Mouse (Mus musculus): ENCODE results near the gene Mmadhc. TPM values are rescaled to one million over a fixed set of nuclear protein-coding genes. Genes with fewer than 3 reads are reported as not detected.
A peak's percentile ranks its signal among the peaks of the same experiment; 100 is the strongest.

The Mmadhc gene
- total and polyA plus RNA-seq, 3 experiments: 91.2 to 112 TPM; not detected in 1

DNA sequence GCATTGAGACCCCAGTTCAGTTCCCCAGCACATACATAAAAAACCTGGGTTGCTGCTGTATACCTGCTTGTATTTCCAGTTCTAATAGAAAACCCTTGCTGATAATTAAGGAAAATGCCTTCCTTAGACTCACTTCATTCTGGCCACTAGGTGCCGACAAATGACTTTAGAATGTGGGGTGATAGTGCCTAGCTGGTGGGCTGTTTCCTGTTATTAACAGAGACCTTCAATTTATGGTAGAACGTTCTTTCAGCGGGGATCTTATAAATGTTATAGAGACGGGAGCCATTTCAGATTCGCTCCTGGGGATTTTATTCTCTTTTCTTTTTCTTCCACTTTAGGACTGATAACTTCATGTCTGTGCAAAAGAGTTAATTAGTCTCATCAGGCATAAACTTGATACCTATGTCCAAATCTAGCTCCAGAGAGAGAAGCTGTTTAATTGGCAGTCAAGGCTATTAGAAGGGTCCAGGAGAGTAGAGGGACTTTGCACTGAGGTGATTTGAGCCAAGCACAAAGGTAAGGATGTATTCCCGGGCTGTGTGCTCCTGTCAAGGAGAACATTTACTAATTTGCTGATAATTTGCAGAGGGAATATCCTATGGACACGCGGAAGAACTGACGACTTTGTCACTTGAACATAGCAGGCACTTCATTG, 10.2 kb upstream of the Mmadhc start (continued):
- TF ChIP-seq ZKSCAN1 (IDR thresholded peaks at IDR 0.05; ENCODE audit: low read depth, low read length) (no peak), POLR2AphosphoS2 (IDR thresholded peaks at IDR 0.05; ENCODE audit: low read length) (no peak), POLR2A (IDR thresholded peaks at IDR 0.05; ENCODE audit: control insufficient read depth in 1 of 2, insufficient read depth in 1 of 2, low read depth in 1 of 2, low read length in 2 of 2, poor library complexity in 1 of 2) (no peak), POLR2AphosphoS5 (IDR thresholded peaks at IDR 0.05; ENCODE audit: borderline replicate concordance, low read depth, low read length) (no peak), ELF1 (IDR thresholded peaks at IDR 0.05; ENCODE audit: low read depth, low read length) (0 out of 2 replicates have a peak, but pooled peaks have one; percentile 8), SMC3 (IDR thresholded peaks at IDR 0.05; ENCODE audit: low read depth, low read length) (peak; percentile 84), GABPA (IDR thresholded peaks at IDR 0.05; ENCODE audit: low read depth, low read length) (no peak)

- H3K9ac ChIP-seq (ENCODE audit: control insufficient read depth, low read depth, low read length, poor library complexity, severe bottlenecking): no peak overlapping the region
- TF ChIP-seq CTCF (IDR thresholded peaks at IDR 0.05 in 2 of 3, conservative IDR thresholded peaks at IDR 0.05 in 1 of 3; ENCODE audit: control insufficient read depth in 1 of 3, insufficient read depth in 1 of 3, low read depth in 2 of 3, low read length in 3 of 3, poor library complexity in 1 of 3, severe bottlenecking in 1 of 3): peak in 1 of 3 experiments; percentile 35; a peak in 2 of 6 replicates
- no peak for TF ChIP-seq E2F4 (IDR thresholded peaks at IDR 0.05; ENCODE audit: borderline replicate concordance, low read depth, low read length)
- TF ChIP-seq MYB (IDR thresholded peaks at IDR 0.05; ENCODE audit: low read depth, low read length): no peak
- TF ChIP-seq SMC3 (IDR thresholded peaks at IDR 0.05; ENCODE audit: low read depth, low read length): peak; percentile 35
- peak; percentile 44 for TF ChIP-seq RAD21 (IDR thresholded peaks at IDR 0.05; ENCODE audit: low read depth, low read length)
- no peak for TF ChIP-seq HCFC1 (IDR thresholded peaks at IDR 0.05; ENCODE audit: low read depth, low read length)
- no peaks in the 10 kb centered on the region for H3K36me3 ChIP-seq (ENCODE audit: control insufficient read depth in 1 of 2, insufficient read depth in 2 of 2, low read length in 2 of 2)
- H3K79me2 ChIP-seq (ENCODE audit: control insufficient read depth, insufficient read depth, low read length, poor library complexity): no peaks in the 10 kb centered on the region
- H3K27me3 ChIP-seq (ENCODE audit: control insufficient read depth in 1 of 2, insufficient read depth in 2 of 2, low read length in 2 of 2): no peaks in the 10 kb centered on the region
- DNase-seq (ENCODE audit: low read depth, low spot score): no peak
- H3K27ac ChIP-seq (ENCODE audit: control insufficient read depth, low read depth, low read length): no peak overlapping the region
- no peak overlapping the region for H3K4me3 ChIP-seq (ENCODE audit: control insufficient read depth in 1 of 2, insufficient read depth in 1 of 2, low read depth in 2 of 2, low read length in 2 of 2)
- no peaks in the 10 kb centered on the region for H3K4me1 ChIP-seq (ENCODE audit: control insufficient read depth in 1 of 2, insufficient read depth in 2 of 2, low read length in 2 of 2)
- H3K9me3 ChIP-seq (replicated peaks; ENCODE audit: insufficient read depth, low read length): no peaks in the 10 kb centered on the region
These were observed 8.4 kb upstream of the Mmadhc start for GRCm38 (mm10) chr2:50304824-50305577.

DNA sequence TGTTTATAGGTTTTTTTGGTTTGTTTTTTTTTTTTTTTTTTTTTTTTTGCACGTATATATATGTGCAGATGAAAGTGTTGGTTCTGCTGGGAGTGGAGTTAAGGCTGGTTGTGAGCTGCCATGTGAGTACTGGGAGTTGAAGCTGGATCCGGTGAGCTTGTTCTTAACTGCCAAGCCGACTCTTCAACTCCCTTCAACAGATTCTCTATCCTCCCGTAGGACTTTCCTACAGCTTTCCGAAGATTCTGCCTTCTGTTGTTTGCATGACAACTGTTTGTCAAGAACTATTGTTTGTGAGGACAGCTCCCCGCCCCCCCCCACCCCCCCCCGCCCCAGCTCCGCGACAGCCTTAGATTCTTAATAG, 368 bp upstream of the Mmadhc start:
- peaks cover 29% of the 10 kb centered on the region for H3K79me2 ChIP-seq (ENCODE audit: control insufficient read depth, insufficient read depth, low read length, poor library complexity)
- TF ChIP-seq EP300 (IDR thresholded peaks at IDR 0.05; ENCODE audit: low read depth in 1 of 2, low read length in 2 of 2) (no peak), MXI1 (IDR thresholded peaks at IDR 0.05; ENCODE audit: low read depth, low read length) (peak; percentile 40; the same call in 1 of the 2 replicates)
- peak overlapping the region; percentile 62 for H3K9ac ChIP-seq (ENCODE audit: control insufficient read depth, low read depth, low read length, poor library complexity, severe bottlenecking)
- no peak overlapping the region for H3K27ac ChIP-seq (ENCODE audit: control insufficient read depth, low read depth, low read length)
- no peaks in the 10 kb centered on the region for H3K27me3 ChIP-seq (ENCODE audit: control insufficient read depth in 1 of 2, insufficient read depth in 2 of 2, low read length in 2 of 2)
- DNase-seq (ENCODE audit: low read depth, low spot score): no peak
- H3K9me3 ChIP-seq (replicated peaks; ENCODE audit: insufficient read depth, low read length): no peaks in the 10 kb centered on the region
- peaks cover 4 to 30% of the 10 kb centered on the region in 2 experiments for H3K36me3 ChIP-seq (ENCODE audit: control insufficient read depth in 1 of 2, insufficient read depth in 2 of 2, low read length in 2 of 2)
- peak overlapping the region; percentile 82 to 98 for H3K4me3 ChIP-seq (ENCODE audit: control insufficient read depth in 1 of 2, insufficient read depth in 1 of 2, low read depth in 2 of 2, low read length in 2 of 2)
- H3K4me1 ChIP-seq (ENCODE audit: control insufficient read depth in 1 of 2, insufficient read depth in 2 of 2, low read length in 2 of 2): peaks cover 8 to 19% of the 10 kb centered on the region in 2 experiments

All from MEL (cell line).